Mouse (Mus musculus) heart, adult 9 months (tissue): ENCODE data around the gene Acaa1b.

Source experiments
- DNase-seq, 2 experiments: peaks; one replicate each; pipeline ENCODE4 v3.0.0; 2022; ENCODE audit warnings: low spot score in 2 of 2

The Acaa1b gene

DNA sequence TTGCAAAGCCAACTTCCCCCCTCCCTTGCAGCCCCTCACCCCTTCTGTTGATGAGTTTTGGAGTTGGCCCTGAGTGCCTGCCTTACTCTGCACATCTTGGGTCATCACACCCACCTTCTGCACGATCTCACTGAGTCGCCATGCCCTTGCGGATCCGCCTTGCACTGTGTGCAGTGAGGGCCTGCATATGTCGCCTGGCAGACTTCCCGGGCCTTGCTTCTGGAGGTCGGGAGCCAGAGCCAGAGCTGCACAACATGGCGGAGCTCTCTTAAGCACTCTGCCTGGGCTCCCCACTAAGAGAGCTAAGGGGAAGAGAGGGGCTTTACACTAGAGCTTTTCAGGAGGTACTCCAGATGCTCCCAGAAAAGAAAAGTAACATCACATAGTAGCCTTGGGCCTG lies 12.2 kb downstream of the Acaa1b start:
- no peak for DNase-seq

DNA sequence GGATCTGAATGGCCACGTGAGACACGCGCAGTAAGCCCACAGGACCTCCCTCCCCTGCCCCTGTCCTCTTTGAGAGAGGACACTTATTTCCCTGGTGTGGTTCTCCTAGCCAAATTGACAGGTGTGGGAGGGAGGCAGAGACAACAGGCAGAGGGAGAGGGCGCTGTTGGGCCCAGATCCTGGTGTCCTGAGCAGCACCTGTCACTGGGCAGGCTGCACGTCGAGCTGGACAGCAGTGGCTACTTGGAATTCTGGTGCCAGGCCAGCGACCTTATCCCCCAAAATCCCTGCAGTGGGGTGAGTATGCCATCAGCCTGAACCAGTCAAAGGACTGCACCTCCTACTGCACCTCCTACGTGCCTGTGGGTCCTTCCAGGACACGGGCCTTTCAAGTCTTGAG lies 13.5 kb downstream of the Acaa1b start:
- no peak for DNase-seq

DNA sequence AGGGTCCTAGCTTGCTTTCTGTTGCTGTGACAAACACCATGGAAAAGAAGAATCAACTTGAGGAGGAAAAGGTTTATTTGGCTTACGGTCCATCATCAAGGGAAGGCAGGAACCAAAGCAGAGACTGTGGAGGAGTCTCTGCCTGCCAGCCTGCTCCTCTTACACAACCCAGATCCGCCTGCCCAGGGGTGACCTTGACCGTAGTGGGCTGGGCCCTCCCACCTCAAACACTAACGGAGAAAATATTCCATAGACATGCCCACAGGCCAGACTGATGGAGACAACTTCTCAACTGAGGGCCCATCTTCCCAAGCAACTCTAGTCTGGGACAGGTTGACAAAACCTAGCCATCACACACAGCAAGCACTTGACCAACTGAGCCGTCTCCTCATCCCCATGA lies 14.8 kb downstream of the Acaa1b start:
- no peak for DNase-seq

DNA sequence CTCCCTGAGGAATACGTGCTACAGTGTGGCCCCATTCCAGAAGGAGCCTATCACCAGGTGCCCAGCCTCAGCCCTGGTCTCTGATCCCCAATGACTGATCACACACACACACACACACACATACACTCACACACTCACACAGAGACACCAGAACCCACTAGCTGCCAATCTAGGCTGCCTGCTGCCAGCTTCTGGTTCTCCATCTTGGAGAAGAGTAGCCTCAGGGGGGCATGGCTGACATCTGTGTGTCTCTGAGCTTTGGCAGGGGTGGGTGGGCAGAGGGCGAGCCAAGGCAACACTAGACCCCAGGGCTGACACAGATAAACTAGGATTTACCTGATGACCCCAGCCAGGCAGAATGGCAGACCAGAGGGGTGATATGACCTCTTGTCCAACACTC lies 18.1 kb downstream of the Acaa1b start:
- DNase-seq, result no peak

DNA sequence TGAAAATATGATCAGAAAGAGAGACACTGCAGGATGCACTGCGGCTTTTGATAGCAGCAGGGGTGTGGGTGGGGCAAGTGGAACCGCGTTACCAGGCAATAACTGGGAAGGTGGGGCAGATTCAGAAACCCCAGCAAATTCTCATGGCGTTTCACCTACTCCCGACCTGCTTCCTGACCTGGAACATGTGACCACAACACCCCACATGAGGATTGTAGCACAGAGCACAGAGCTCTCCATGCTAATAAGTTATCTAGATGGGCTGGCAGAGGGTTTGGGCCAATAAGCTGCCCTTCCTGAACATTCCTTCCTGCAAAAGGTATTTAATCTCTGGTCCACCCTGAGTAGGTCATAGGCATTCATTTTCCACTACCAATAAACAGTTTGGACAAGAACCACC lies 26.2 kb downstream of the Acaa1b start:
- no peak for DNase-seq

DNA sequence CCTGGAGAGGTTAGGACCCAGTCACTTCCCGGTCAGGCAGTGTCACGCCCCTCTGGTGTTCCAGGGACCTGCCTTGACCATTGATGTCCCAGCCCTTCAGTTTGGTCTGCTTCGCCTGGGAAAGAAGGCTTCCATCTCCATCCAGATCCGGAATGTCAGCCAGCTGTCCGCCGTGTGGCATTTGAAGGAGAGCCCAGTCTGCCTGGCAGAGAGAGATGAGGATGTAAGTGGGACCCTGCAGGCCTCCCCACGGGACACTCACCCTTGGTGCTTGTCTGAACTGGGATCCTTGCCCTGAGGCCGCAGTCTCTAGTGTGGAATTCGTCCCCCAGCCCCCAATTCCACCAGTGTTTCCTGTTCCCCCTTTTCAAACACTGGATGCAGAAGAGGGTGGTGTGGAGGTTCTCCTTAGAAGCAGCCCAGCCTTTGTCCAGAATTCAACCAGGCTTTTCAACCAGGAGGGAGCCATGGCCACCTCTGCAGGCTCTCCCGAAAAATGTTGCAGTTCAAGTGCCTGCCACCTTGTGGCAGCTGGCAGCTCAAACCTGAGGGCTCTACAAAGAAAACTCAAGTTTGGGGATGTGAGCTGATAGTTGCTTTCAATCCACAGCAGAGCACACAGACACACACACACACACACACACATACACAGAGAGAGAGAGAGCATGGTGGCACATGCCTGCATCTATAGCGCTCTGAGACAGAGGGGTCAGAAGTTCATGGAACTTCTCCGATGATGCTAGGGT lies 28.3 kb downstream of the Acaa1b start:
- DNase-seq, result no peak

DNA sequence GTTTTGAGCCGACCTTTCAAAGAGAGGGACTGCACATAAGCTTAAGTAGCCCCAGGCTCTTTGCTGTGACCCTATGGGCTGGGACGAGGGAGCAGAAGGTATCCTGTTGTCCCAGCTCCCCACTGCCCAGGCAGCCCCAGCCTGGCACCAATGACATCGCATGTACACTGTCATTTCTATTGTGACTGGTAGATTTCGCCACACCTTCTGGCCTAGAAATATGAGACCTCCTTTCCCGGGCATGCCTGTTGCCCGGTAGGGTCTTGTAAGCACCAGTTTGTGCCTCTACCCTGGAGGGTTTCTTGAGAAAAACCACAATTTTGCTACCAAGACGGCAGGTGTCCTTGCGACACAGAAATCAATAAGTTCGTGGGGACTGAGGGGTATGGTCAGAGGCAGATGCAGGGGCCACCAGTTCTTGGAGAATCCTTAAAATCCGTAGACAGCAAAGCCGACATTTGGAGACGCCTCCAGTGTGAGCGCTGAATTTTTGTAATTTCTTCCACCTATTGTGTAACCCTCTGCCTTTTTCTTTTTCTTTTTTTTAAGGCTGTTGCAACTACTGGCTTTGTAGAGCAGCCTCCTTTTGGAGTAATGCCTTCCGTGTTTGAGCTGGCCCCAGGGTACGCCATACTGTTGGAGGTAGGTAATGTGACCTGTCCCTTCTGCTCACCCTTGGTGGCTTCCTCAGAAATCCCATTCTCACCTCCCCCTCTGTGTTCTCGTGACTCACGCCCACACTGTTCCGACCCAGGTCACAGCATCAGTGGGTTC lies 34.1 kb downstream of the Acaa1b start:
- DNase-seq, result no peak

DNA sequence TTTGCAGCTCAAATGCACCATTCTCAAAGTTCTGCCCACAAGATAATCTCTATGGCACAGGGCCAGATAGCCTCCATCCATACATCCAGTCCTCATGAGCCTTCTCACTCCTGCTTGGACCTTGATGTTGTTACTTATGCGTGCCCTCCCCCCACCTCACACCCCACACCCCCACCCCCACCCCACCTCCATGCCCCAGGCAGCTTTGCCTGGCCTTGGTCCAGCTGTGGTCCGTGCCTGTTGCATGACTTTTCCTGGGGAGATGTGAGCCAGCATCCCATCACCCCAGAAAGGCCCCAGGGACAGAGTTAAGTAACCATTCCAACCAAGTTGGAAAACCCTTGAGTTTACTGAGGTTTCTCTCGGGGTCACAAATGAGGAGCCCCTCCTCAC lies 36.7 kb downstream of the Acaa1b start:
- no peak for DNase-seq

DNA sequence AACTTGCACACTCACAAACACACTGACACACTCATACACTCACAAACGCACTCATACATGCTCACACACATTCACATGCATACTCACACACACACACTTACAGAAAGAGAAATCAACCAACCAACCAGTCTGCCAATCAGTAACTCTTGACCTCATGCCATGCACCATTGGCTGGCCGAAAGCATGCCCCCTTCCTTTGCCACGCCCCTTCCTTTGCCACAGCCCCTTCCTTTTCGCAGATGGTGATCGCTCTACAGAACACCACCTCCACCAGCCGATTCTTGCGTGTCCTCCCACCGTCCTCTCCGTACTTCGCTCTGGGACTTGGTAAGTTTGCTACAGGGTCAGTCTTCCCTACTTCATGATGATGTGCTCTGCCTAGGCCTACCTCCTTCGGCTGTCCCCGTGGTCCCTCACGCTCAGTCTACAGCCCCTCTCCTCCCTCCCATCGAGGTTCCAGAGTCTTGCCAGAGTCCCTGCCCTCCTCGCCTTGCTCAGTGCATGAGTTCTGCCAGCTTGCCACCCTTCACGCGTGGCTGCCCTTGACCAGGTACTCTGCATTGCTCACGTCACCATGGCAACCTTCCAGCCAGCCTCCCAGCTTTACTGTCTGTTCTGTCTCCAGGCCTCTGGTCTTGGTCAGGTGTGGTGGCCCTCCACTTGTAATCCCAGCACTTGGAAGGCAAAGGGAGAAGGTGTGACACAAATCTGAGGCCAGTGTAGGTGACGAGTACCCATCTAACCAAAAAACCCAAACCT lies 37.3 kb downstream of the Acaa1b start:
- DNase-seq, result no peak

DNA sequence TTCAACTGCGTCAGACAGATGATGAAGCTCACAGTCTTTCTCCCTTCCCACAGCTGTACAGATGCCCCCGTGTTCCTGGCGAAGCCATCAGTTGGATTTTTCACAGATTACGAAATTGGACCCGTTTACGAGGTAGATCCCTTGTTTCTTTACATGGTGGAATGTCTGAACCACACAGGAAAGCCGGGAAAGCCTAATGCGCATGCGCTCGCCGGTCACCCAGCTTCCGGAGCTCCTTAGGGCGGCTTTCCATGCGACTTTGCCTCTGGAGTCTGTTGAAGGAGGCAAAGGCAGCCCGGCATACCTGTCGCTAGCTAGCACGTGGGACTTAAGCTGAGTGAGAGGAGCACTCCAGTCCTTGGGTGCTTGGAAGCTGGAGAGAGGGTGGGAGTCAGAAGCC lies 42.0 kb downstream of the Acaa1b start:
- no peak for DNase-seq

DNA sequence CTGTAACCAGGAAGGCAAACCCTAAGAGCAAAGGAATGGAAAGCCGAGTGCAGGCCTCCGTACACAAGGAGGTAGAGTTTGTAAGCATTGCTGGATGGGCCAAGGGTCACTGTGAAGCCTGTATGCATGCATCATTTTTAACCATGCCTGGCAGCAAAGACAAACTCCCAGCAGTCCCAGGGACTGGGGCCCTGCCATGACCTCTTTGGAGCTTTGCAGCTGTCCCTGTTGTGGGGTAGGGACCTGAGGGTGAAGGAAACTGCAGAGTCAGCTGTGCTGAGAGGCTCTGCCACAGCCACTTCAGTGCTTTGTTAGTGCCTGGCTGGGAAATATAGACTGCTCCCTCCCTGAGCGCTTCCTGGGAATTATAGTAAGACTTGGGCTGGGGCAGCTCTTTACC lies 46.3 kb downstream of the Acaa1b start:
- no peak for DNase-seq

DNA sequence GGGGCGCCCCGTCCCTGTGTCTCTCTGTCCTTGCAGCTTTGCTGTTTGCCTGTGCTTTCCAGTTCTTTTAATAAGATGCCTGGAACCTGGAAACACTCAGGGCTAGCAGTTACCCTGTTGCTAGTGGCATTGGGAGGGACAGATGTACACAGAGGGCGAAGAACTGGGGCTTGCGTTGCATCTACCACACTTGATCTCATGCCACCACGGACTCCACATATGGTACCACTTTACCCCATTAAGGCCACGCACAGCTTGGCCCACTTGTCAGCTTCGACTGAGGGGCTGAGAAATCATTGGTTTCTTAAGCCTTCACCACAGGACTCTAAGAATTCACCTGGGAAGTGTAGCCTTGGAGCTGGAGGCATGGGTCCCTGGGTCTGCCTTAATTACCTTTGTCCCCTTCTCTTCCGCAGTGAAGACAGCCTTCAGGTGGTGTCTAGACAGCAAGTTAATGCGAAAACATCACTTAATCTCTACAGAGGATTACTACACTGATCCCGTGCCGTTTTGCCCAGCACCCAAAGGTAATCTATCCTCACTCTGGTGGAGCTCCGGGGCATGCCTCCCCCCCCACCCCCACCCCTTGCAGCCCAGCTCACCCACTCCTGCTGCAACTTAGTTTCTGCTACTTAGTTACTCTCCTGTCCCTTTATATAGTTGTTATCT lies 47.1 kb downstream of the Acaa1b start:
- DNase-seq, result no peak

DNA sequence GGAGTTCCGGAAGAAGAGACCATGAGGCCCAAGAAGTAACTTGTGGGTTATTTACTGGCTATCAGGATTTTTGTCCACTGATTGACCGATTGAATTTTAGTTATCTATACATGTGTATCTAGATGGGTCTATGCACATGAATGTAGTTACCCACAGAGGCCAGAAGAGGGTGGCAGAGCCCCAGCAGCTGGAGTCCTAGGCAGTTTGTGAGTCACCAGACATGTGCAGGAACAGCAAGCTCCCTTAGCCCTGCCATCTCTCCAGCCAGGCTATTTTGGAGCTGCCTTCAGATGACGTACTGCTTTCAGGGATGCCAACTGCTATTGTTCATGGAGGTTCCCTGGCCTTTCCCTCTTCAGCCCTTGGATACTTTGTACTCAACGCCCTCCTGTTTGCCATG lies 49.3 kb downstream of the Acaa1b start:
- peak in 1 of 2 experiments; percentile 18 for DNase-seq

DNA sequence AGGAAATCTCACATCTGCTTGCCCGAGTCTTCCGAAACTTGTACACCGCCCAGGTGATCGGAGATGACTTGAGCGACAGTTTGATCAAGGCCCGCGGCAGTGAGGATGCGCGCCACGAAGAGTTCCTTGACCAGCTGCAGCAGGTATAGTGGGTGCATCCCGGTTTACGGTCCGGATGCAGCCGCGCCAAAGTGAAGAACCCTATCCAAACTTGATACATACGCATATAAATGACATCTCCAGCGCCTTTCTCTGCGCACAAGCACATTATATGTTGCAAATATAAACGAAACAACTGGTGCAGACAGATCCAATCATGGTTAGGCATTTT lies 54.1 kb downstream of the Acaa1b start:
- DNase-seq, result no peak

DNA sequence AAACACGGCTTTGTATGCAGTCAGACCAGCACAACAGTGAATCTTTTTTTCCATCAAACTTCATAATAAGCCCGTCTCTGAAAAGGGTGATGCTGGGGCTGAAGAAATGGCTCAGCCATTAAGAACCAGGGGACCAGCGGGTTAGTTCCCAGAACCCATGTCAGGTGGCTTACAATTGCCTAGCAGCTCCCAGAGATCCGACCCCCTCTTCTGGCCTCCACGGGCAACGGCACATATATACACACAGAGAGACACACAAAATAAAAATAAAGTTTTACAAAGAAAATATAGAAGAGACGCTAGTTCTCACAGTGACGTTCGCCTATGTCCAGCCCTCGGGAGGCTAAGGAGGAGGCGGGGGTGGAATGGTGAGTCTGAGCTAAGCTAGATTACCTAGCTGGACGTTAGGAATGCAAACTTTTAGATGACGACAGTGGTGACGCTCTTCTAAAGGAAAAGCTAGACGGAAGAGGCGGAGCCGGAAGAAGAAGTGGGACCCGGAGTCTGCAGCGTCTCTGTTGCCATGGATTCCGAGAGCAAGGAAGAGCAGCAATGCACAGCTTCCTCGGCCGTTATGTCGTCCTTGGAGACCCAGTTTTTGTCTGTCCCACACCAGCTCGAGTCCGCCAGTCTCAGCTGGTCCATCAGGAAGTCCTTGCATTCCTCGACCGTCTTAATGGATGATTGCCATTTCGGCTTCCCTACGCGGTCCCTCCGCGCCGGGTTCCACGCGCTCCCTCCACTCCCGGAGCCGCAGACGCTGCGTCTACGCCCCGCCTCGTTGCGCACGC lies 54.7 kb downstream of the Acaa1b start, which contains the start of gene Dlec1:
TSS of gene Dlec1 (plus strand) at position 487 of the 791 bp plus-strand sequence.
- DNase-seq, result peak; percentile 82 to 83

DNA sequence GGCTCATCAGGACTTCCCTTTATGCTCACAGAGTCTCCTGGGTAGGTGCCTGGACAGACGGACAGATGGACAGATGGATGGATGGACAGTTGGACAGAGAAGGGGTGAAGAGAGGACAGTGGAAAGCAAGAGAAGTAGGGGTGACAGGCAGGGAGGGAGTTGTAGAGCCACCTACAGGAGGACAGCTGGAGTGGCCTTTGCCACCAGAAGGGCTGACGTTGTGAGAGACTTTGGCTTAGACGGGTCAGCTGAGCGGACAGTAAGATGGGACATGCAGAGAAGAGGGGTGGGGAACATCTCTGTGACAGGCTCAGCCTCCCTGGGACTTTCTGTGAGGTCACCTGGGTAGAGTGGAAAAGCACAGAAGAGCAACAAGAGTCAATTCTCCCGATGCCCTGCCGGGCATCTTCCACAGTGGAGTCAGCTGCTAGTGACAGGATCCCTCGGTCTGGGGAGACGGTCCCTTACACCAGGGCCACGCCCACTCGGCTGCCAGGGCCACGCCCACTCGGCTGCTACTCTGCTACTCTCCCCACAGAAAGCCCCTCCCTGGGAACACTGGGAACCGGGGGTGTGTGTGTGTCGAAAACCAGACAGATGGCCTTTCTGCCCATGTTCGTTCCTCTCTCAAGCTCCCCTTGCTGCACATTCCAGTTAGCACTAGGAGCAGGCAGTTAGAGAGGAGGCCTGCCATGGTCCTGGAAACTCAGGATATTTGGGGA lies 56.6 kb downstream of the Acaa1b start:
- no peak for DNase-seq
